Mouse (Mus musculus) kidney, embryonic 14.5 days (tissue): ENCODE results near the gene Lgr4. TPM values are rescaled to one million over a fixed set of nuclear protein-coding genes. Genes with fewer than 3 reads are reported as not detected.

Source experiments
- ATAC-seq: fragments of 200-750 bp; cut with Nextera tagmentation; 2 replicates; pipeline ENCODE4 v1.8.0; 2017; ENCODE audit warnings: moderate number of reproducible peaks, mild to moderate bottlenecking, moderate TSS enrichment, moderate library complexity; ENCODE audit not compliant: low FRiP score, low TSS enrichment
- H3K27ac ChIP-seq: fragments of 300-500 bp; sonication (generic); 2 replicates; pipeline ENCODE4 v1.5.1; 2014; ENCODE audit warnings: low read depth, mild to moderate bottlenecking, low read length, moderate library complexity, mixed read lengths
- H3K27me3 ChIP-seq: fragments of 300-500 bp; sonication (generic); 2 replicates; pipeline ENCODE4 v1.6.1; 2014; ENCODE audit warnings: mild to moderate bottlenecking, low read length; ENCODE audit not compliant: control insufficient read depth, insufficient read depth
- H3K36me3 ChIP-seq: fragments of 300-500 bp; sonication (generic); 2 replicates; pipeline ENCODE4 v1.6.1; 2014; ENCODE audit warnings: low read length, mixed read lengths; ENCODE audit not compliant: control insufficient read depth, insufficient read depth
- H3K4me1 ChIP-seq: fragments of 300-500 bp; sonication (generic); 2 replicates; pipeline ENCODE4 v1.6.1; 2014; ENCODE audit warnings: low read length, mixed read lengths; ENCODE audit not compliant: control insufficient read depth, insufficient read depth
- H3K4me2 ChIP-seq: fragments of 300-500 bp; sonication (generic); replicated peaks from 2 replicates; pipeline ENCODE4 v1.6.1; 2014; ENCODE audit warnings: low read depth, mild to moderate bottlenecking, low read length
- H3K4me3 ChIP-seq: fragments of 300-500 bp; sonication (generic); 2 replicates; pipeline ENCODE4 v1.5.1; 2014; ENCODE audit warnings: mild to moderate bottlenecking, low read length
- H3K9ac ChIP-seq: fragments of 300-500 bp; sonication (generic); 2 replicates; pipeline ENCODE4 v1.6.1; 2014; ENCODE audit warnings: low read depth, mild to moderate bottlenecking, low read length, moderate library complexity
- H3K9me3 ChIP-seq: fragments of 300-500 bp; sonication (generic); 2 replicates; pipeline ENCODE4 v1.6.1; 2016; ENCODE audit warnings: low read length; ENCODE audit not compliant: control insufficient read depth
- WGBS: fragments of 180-500 bp; shearing (Covaris S2); extraction: QIAGEN DNeasy Blood & Tissue Kit; methylation state at CpG from one replicate; pipeline ENCODE4 v1.1.7; 2014; 5-methylcytosine and 5-hydroxymethylcytosine counted together
- polyA plus RNA-seq: library from polyadenylated mRNA; unstranded; fragments of >200 nt; fragmentation: Nextera tagmentation; extraction: Ambion mirVana; gene quantifications from 2 replicates; pipeline ENCODE4 v1.2.1, GENCODE M21; 2014

Gene Lgr4
- polyA plus RNA-seq, 1 experiment from 2014 or later = 41.7 TPM

- Histone ChIP-seq H3K27me3 (no peaks in the 10 kb centered on the region), H3K9me3 (no peaks in the 10 kb centered on the region), H3K36me3 (no peaks in the 10 kb centered on the region), H3K4me3 (no peak overlapping the region), H3K4me2 (no peak overlapping the region), H3K4me1 (peaks cover 6% of the 10 kb centered on the region; the same call in 1 of the 2 replicates), H3K27ac (no peak overlapping the region), H3K9ac (no peak overlapping the region)
- WGBS = 74% methylated on average over 3 of the region's 3 CpGs
- ATAC-seq = no peak
These were observed 42.8 kb downstream of the Lgr4 start for GRCm38 (mm10) chr2:109960246-109960645.

DNA sequence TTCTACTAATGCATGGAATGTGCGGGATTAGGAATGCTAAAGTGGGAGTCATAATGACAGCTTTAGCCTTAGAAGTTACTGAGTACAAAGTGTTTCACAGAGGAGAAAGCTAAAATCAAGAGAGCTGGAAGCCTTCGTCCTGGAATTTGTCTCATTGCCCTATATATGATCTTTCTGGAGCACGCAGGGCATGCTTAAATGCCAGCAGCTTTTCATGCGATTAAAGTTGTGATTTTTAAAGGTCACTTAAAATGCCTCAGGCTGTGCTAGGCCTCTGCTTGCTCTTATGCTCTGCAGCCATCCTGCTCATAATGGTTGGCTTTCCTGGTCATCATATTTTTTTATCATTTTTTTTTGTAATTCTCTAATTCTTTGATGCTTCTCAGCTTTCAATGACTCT lies 43.7 kb downstream of the Lgr4 start:
- Histone ChIP-seq H3K4me3 (no peak overlapping the region), H3K27ac (no peak overlapping the region), H3K27me3 (no peaks in the 10 kb centered on the region), H3K4me2 (no peak overlapping the region), H3K9me3 (no peaks in the 10 kb centered on the region), H3K9ac (no peak overlapping the region), H3K36me3 (no peaks in the 10 kb centered on the region), H3K4me1 (peaks cover 6% of the 10 kb centered on the region; the same call in 1 of the 2 replicates)
- 80% methylated on average over 4 of the region's 4 CpGs for WGBS
- no peak for ATAC-seq

GRCm38 (mm10) chr2:109963591-109964258 lies 46.3 kb downstream of the Lgr4 start:
- no peaks in the 10 kb centered on the region for H3K9me3 ChIP-seq
- WGBS = 86% methylated on average over 5 of the region's 5 CpGs
- ATAC-seq = no peak

GRCm38 (mm10) chr2:109965753-109966420 lies 48.4 kb downstream of the Lgr4 start:
- Histone ChIP-seq H3K9ac (no peak overlapping the region), H3K9me3 (no peaks in the 10 kb centered on the region), H3K36me3 (no peaks in the 10 kb centered on the region), H3K27me3 (no peaks in the 10 kb centered on the region), H3K4me2 (no peak overlapping the region), H3K27ac (no peak overlapping the region), H3K4me1 (peaks cover 21% of the 10 kb centered on the region), H3K4me3 (no peak overlapping the region)
- WGBS = 88% methylated on average over 9 of the region's 9 CpGs
- ATAC-seq = no peak

More at GRCm38 (mm10) chr2:109963591-109964258, 46.3 kb downstream of the Lgr4 start:
- Histone ChIP-seq H3K4me1 (peaks cover 12% of the 10 kb centered on the region), H3K9ac (no peak overlapping the region), H3K36me3 (no peaks in the 10 kb centered on the region), H3K4me2 (no peak overlapping the region), H3K27me3 (no peaks in the 10 kb centered on the region), H3K4me3 (no peak overlapping the region), H3K27ac (no peak overlapping the region)

GRCm38 (mm10) chr2:109966863-109967262 lies 49.4 kb downstream of the Lgr4 start:
- H3K27ac ChIP-seq = no peak overlapping the region
- no peak overlapping the region for H3K4me2 ChIP-seq
- H3K4me3 ChIP-seq = no peak overlapping the region
- no peaks in the 10 kb centered on the region for H3K27me3 ChIP-seq
- H3K36me3 ChIP-seq = no peaks in the 10 kb centered on the region
- no peak overlapping the region for H3K9ac ChIP-seq
- ATAC-seq = no peak
- 94% methylated on average over 4 of the region's 4 CpGs for WGBS
- peaks cover 24% of the 10 kb centered on the region for H3K4me1 ChIP-seq
- no peaks in the 10 kb centered on the region for H3K9me3 ChIP-seq

DNA sequence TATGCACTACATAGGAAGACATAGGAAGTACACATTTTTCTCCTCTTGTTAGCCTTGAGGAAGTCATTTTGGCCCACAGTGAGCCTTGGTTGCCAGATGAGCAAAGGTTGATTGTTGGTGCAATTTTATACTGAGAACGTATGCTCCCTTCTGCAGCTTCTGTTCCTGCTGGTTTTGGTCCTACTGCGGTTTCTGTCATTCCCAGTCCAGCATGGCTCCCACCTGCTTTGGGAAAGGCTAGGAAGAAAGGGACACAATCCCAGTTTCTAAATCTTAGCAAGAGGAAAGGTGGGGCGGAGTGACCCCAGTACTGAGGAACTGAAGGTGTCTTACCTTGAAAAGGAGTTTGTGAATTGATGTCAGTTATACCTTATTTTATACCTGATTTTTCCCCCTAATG lies 51.9 kb downstream of the Lgr4 start:
- Histone ChIP-seq H3K4me2 (no peak overlapping the region), H3K4me1 (peaks cover 24% of the 10 kb centered on the region), H3K9ac (no peak overlapping the region), H3K9me3 (no peaks in the 10 kb centered on the region), H3K36me3 (no peaks in the 10 kb centered on the region), H3K27ac (no peak overlapping the region), H3K4me3 (no peak overlapping the region), H3K27me3 (no peaks in the 10 kb centered on the region)
- 81% methylated on average over 3 of the region's 3 CpGs for WGBS
- ATAC-seq = no peak

- WGBS = 33% methylated on average over 10 of the region's 10 CpGs
- ATAC-seq = no peak
- H3K4me2 ChIP-seq = no peak overlapping the region
- peaks cover 24% of the 10 kb centered on the region for H3K4me1 ChIP-seq
- no peak overlapping the region for H3K9ac ChIP-seq
- no peak overlapping the region for H3K4me3 ChIP-seq
- H3K9me3 ChIP-seq = no peaks in the 10 kb centered on the region
- no peak overlapping the region for H3K27ac ChIP-seq
- H3K36me3 ChIP-seq = no peaks in the 10 kb centered on the region
- H3K27me3 ChIP-seq = no peaks in the 10 kb centered on the region
These were observed 52.6 kb downstream of the Lgr4 start for GRCm38 (mm10) chr2:109969926-109970532.

GRCm38 (mm10) chr2:109970744-109971410 lies 53.4 kb downstream of the Lgr4 start:
- 41% methylated on average over 8 of the region's 8 CpGs for WGBS
- H3K4me1 ChIP-seq = peaks cover 24% of the 10 kb centered on the region
- ATAC-seq = no peak

More at GRCm38 (mm10) chr2:109970744-109971410, 53.4 kb downstream of the Lgr4 start:
- Histone ChIP-seq H3K36me3 (peaks cover 6% of the 10 kb centered on the region), H3K4me3 (no peak overlapping the region), H3K27me3 (no peaks in the 10 kb centered on the region), H3K9ac (no peak overlapping the region), H3K27ac (no peak overlapping the region), H3K9me3 (no peaks in the 10 kb centered on the region), H3K4me2 (no peak overlapping the region)
